Comparison of ENCODE assay signal across 10 mouse cellular contexts in genomic region chr2:162636387-162637009, GRCm38 (mm10). TPM values are rescaled to one million over a fixed set of nuclear protein-coding genes. Genes with fewer than 3 reads are reported as not detected.
DNase-seq lines count a peak whose midpoint lies in the region; ATAC-seq lines count a peak whose summit lies in the region.
"Had no signal": no experiment of that assay in that cellular context is flagged by ENCODE, and none has a peak within 500 bp of the region (broad histone marks: within the 10 kb centered on the region; RNA-seq: fewer than 3 reads in every experiment).

No protein-coding gene starts in this region.

- intact Hi-C loops in heart, postnatal 36 days (cut with DNase I), result no loop called here

- 0 out of 2 replicates have a peak, but pooled peaks cover 7% of the 10 kb centered on the region for H3K27me3 ChIP-seq in limb, embryonic 12.5 days
- no peaks in the 10 kb centered on the region for H3K27me3 ChIP-seq in limb, embryonic 10.5 days (ENCODE audit: low read depth, poor library complexity, severe bottlenecking)
- no peaks in the 10 kb centered on the region for H3K27me3 ChIP-seq in stomach, embryonic 16.5 days (ENCODE audit: control insufficient read depth, insufficient read depth, low read length)
- H3K27me3 ChIP-seq: neural tube, embryonic 12.5 days had no signal

- 44% methylated on average over 9 of the region's 9 CpGs for WGBS in limb, embryonic 12.5 days
- 61% methylated on average over 9 of the region's 9 CpGs for WGBS in limb, embryonic 10.5 days
- 38% methylated on average over 9 of the region's 9 CpGs for WGBS in stomach, embryonic 16.5 days

- no peak overlapping the region for H3K4me2 ChIP-seq in limb, embryonic 12.5 days
- no peak overlapping the region for H3K4me2 ChIP-seq in stomach, embryonic 16.5 days (ENCODE audit: low read depth, low read length)
- H3K4me2 ChIP-seq: neural tube, embryonic 12.5 days had no signal

- H3K4me3 ChIP-seq in limb, embryonic 12.5 days (replicated peaks), result no peak overlapping the region
- no peak overlapping the region for H3K4me3 ChIP-seq in limb, embryonic 10.5 days
- no peak overlapping the region for H3K4me3 ChIP-seq in stomach, embryonic 16.5 days (replicated peaks; ENCODE audit: low read length)
- H3K4me3 ChIP-seq: neural tube, embryonic 12.5 days had no signal

- no peak for DNase-seq in limb, embryonic 10.5 days (ENCODE audit: low spot score)
- peak; percentile 49 to 68 for DNase-seq in layer of hippocampus, postnatal 10 days (ENCODE audit: low spot score in 2 of 2)
- peak; percentile 29 for DNase-seq in lung, postnatal 25 days (ENCODE audit: low spot score)
- DNase-seq in heart, postnatal 36 days, result no peak
- DNase-seq in adrenal gland, postnatal 25 days, result no peak

- no peaks in the 10 kb centered on the region for H3K9me3 ChIP-seq in limb, embryonic 12.5 days
- H3K9me3 ChIP-seq in limb, embryonic 10.5 days (replicated peaks), result no peaks in the 10 kb centered on the region
- H3K9me3 ChIP-seq in stomach, embryonic 16.5 days (replicated peaks; ENCODE audit: control insufficient read depth, low read length), result no peaks in the 10 kb centered on the region
- H3K9me3 ChIP-seq: neural tube, embryonic 12.5 days had no signal

- no peaks in the 10 kb centered on the region for H3K36me3 ChIP-seq in limb, embryonic 12.5 days
- no peaks in the 10 kb centered on the region for H3K36me3 ChIP-seq in limb, embryonic 10.5 days
- no peaks in the 10 kb centered on the region for H3K36me3 ChIP-seq in stomach, embryonic 16.5 days (ENCODE audit: control insufficient read depth, insufficient read depth, low read length)
- H3K36me3 ChIP-seq: neural tube, embryonic 12.5 days had no signal

- peaks cover 35% of the 10 kb centered on the region for H3K4me1 ChIP-seq in limb, embryonic 12.5 days (replicated peaks)
- H3K4me1 ChIP-seq in limb, embryonic 10.5 days, result peaks cover 19% of the 10 kb centered on the region
- peaks cover 3% of the 10 kb centered on the region; the same call in 1 of the 2 replicates for H3K4me1 ChIP-seq in stomach, embryonic 16.5 days (ENCODE audit: control insufficient read depth, insufficient read depth, low read length)

- H3K27ac ChIP-seq in limb, embryonic 12.5 days, result no peak overlapping the region
- H3K27ac ChIP-seq in limb, embryonic 10.5 days, result no peak overlapping the region
- H3K27ac ChIP-seq in stomach, embryonic 16.5 days (ENCODE audit: low read length), result no peak overlapping the region
- H3K27ac ChIP-seq: neural tube, embryonic 12.5 days had no signal

- no peak overlapping the region for H3K9ac ChIP-seq in limb, embryonic 12.5 days (replicated peaks)
- no peak overlapping the region for H3K9ac ChIP-seq in stomach, embryonic 16.5 days (ENCODE audit: low read length)
- H3K9ac ChIP-seq: neural tube, embryonic 12.5 days had no signal

- ATAC-seq in limb, embryonic 12.5 days (ENCODE audit: insufficient number of reproducible peaks, insufficient read depth, low FRiP score, low TSS enrichment, low read depth), result 0 out of 2 replicates have a peak, but pooled peaks have one; percentile 23
- ATAC-seq in stomach, embryonic 16.5 days (ENCODE audit: insufficient read depth, low FRiP score), result peak; percentile 21; the same call in 1 of the 2 replicates
- ATAC-seq in erythroid progenitor cell, adult 5-6 weeks (replicated peaks; ENCODE audit: low FRiP score, poor library complexity, severe bottlenecking), result no peak
- ATAC-seq: activated CD4-positive, CD25-positive, alpha-beta regulatory T cell, adult 4 months had no signal

RNA-seq across cellular contexts. Expression of gene Ptprt, which starts 24.4 kb away (rescaled TPM):
- 4.0 and 4.7 TPM in 2 replicates for polyA plus RNA-seq in limb, embryonic 12.5 days (2016; fragmentation: Nextera tagmentation; extraction: Ambion mirVana)
- 0.93 and 1.0 TPM in 2 replicates for polyA plus RNA-seq in limb, embryonic 10.5 days (2016; fragmentation: Nextera tagmentation; extraction: Ambion mirVana)
- total RNA-seq in layer of hippocampus, postnatal 10 days (2021), result 10 to 100 TPM; 62.1 to 65.5 TPM
- 0.24 and 0.26 TPM in 2 replicates for polyA plus RNA-seq in stomach, embryonic 16.5 days (2015; fragmentation: Nextera tagmentation; extraction: Ambion mirVana)
- not detected in 2 replicates for total RNA-seq in erythroid progenitor cell, adult 5-6 weeks (2015; ENCODE audit: low replicate concordance)
- not detected in 2 replicates for total RNA-seq in erythroid progenitor cell, adult 5-6 weeks (2017; ENCODE audit: low replicate concordance)
- total RNA-seq in heart, postnatal 36 days (2021), result under 1 TPM; 0.08 to 0.33 TPM
- total RNA-seq in adrenal gland, postnatal 25 days (2021), result 0.10 and 0.15 TPM in 2 replicates
- polyA plus RNA-seq: activated CD4-positive, CD25-positive, alpha-beta regulatory T cell, adult 4 months had no signal

Comparison
In these comparisons a context has a peak if more than half of its experiments do, and no peak if none do; other contexts are left out.
1. DNase-seq: peak in layer of hippocampus, postnatal 10 days (2 of 2) and lung, postnatal 25 days (single experiment); none in limb, embryonic 10.5 days (single experiment), heart, postnatal 36 days (0 of 2) and adrenal gland, postnatal 25 days (single experiment).
2. RNA of gene Ptprt, which starts 24.4 kb away (total RNA-seq): 62.1 to 65.5 TPM in layer of hippocampus, postnatal 10 days; 0.08 to 0.33 TPM in heart, postnatal 36 days, 0.10 to 0.15 TPM in adrenal gland, postnatal 25 days and not detected in erythroid progenitor cell, adult 5-6 weeks; every median in the first group is over 10 times any median in the second.